Mouse (Mus musculus) brain, embryonic 18.5 days (tissue): ENCODE measurements around the gene Gm11172.
"Not testable (repeated sequence)": the region's sequence is repeated elsewhere in the genome, so short reads cannot be mapped to it uniquely, and the experiment has no call there.

Experiments
- DNase-seq: peaks from one replicate; pipeline ENCODE4 v3.0.0-alpha.2; 2012; ENCODE audit warnings: low read depth, low spot score

Gene Gm11172

DNA sequence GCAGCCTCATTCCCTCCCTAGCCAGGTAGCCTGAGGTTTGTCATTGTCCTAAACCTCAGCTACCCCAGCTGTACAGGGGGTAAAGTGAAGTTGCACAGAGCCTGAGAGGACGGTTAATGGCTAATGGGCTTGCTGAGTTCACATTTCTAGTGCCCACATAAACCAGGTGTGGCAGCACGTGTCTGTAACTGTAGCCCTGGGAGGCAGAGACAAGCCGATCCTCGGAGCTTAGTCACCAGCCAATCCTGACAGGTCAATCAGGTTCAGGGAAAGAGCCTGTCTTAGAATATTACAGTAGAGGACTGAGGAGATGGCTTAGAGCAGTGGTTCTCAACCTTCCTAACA, 15.7 kb downstream of the Gm11172 start:
- no peak for DNase-seq

DNA sequence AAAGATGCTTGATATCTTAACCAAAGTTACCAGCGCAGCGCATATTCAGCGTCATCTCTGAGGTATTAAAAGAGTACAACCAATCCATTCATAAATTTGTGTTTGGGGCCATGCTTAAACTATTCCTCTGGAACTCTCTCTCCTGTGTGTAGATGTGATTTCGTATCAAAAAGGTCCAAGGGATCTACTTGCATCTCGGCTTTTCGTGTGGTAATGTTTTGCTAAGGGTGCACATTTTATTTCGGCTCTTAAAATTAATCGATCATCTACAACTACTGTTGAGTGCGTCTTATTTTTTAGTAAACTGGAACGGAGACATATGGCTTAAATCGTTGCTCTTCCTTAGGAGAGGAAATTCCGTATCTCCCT, 21.8 kb downstream of the Gm11172 start:
- DNase-seq, result no peak

DNA sequence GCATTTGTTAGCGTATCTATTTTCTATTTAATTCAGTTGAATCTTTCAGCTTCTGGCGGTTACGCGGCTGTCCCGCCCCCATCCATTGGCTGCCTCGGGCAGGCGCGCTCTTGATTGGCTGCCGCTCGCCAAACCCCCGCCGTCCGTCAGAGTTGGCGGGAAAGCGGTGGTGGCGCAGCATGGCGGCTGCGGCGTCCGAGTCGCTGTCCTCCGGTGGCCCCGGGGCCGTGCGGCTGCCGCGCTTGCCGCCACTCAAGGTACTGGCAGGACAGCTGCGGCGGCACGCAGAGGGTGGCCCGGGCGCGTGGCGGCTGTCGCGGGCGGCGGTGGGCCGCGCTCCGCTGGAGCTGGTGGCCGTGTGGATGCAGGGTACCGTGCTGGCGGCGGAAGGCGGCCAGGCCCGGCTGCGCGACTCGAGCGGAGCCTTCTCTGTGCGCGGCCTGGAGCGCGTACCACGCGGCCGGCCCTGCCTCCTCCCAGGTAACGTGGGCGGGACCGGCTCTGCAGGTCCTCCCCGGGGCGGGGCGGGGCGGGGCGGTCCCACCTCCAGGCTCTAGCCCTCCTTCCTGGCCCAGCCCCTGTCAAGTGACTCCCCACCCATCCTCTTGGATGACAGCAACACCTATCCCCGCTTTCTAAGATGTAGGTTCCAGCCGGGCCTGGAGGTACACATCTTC, 22.3 kb downstream of the Gm11172 start, which contains the start of gene Rmi2:
TSS of gene Rmi2 (plus strand) at position 149 of the 677 bp plus-strand sequence.
- DNase-seq, result peak; percentile 69

DNA sequence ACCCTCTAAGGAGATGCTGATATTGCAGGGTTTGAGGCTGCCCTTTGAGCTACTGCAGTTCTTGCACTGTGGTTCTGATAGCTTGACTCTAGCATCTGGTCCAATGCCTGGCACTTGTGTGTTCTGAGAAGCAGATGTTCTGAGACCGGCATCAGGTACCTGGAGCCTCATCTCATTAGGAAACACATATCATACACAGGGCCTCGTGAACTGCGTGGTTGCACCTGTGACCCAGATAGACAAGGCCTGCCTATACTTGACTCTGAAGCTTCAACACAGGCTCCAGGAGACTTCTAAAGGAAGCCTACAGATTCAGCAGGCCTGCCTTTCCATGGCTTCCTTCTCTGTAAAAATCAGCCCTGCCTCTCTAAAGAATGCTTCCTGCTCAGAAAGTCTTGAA, 23.7 kb downstream of the Gm11172 start:
- no peak for DNase-seq

DNA sequence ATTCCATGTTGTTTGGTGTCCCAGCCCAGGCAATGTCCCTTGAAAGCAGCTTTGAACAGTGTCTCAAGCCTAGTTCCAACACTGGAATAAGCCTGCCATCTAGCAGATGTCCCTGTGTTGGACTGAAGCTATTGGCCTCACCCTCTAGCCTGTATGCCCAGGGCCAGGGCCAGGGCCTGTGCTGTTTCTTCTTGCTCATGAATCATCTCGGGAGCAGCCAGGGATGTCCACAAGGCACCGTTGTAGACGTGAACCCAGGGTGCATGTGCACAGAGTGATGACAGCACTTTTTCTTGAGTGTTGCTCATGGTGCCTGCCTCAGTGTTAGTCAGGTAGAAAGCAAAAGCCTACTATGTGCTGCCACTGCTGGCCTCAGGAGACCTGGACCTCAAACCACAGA, 24.5 kb downstream of the Gm11172 start:
- no peak for DNase-seq

DNA sequence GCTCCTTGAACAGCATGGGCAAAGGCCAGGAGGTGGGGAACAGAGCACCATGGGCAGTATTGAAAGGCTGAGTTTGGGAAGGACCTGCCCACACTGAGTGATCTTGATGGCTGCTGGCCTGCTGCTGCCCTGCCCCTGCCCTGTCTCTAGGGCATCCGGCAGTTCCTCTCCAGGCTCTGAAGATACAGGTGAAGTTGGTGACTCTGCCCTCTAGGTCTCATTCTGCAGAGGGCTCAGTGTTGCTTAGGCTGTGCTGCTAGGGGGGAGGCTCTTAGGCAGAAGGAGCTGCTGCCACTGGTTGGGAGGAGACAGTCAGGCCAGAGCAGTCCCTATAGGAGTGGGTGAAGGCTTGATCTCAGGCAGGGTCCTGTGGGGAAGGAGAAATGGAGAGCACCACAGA, 25.2 kb downstream of the Gm11172 start:
- DNase-seq, result no peak

DNA sequence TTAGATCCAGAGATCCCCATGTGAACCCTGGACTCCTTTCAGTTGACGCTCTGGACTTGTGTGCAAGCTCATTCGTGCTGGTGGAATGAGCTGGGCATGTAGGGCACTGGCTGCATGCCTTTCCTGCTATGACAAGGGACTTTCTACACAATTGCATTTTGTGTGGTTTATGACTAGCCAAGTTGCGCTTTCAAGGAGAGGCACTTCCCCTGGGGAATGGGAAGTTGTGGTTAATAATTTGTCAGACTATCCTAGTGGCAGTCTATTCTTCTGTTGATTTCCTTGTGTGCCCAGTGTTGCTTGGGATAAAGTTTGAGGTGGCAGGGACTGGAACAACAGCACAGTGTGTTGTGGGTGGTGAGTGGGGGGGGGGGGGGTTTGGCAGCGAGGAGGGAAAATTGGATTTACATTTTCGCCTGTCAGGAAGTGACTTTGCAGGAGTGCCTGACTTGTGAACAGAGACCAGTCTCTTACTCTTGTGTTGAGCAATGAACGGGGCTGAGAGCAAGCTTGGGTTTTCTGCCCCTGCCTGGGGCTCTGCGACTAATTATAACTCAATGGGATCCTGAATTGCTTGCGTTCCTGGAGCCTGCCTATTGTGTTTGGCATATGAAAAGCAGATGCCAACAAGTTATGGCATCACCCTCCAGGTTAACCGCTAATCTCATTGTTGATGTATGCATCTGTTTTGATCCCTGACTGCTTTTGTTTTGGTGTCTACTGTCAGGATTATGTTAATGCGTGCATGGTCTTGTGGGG, 26.0 kb downstream of the Gm11172 start:
- no peak for DNase-seq

DNA sequence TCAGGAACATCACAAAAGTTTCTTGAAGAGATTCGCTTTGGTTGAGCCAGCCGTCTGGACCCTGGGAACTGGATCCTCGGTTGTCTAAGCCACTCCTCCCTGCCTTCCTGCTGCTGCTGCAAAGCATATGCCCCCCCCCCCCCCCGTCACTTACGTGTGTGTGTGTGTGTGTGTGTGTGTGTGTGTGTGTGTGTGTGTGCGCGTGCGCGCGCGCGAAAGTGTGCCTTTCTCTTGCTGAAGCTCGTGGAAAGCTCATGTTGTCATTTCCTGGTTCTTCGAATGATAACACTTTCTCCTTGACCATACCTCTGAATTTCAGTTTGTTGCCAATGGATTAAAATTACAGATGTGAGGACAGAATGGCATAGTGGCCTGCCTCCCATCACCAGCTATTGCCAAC, 27.3 kb downstream of the Gm11172 start:
- DNase-seq, result no peak

DNA sequence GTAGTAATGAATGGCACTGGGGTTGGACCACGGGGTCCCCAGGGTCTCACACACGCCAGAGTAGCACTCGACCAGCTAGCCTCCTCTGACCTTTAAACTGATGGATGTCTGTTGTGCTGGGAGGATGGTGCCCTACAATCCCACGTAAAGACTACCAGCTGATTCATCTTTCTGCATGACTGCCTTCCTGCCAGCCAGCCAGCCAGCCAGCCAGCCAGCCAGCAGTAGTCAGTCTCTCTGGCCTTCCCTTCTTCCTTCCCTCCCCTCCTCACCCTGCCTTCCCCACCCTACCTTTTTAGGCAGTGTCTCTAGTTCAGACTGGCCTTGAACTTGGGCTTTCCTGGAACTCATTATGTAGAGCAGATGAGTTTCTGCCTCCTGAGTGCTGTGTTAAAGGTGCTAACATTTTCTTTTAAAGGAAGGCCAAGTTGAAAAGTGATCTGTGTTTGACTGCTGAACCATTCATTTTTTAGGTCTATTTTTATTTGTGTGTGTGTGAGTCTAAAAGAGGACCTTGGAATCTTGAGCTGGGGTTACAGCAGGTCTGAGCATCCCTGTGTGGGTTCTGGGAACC, 29.7 kb downstream of the Gm11172 start:
- no peak for DNase-seq

DNA sequence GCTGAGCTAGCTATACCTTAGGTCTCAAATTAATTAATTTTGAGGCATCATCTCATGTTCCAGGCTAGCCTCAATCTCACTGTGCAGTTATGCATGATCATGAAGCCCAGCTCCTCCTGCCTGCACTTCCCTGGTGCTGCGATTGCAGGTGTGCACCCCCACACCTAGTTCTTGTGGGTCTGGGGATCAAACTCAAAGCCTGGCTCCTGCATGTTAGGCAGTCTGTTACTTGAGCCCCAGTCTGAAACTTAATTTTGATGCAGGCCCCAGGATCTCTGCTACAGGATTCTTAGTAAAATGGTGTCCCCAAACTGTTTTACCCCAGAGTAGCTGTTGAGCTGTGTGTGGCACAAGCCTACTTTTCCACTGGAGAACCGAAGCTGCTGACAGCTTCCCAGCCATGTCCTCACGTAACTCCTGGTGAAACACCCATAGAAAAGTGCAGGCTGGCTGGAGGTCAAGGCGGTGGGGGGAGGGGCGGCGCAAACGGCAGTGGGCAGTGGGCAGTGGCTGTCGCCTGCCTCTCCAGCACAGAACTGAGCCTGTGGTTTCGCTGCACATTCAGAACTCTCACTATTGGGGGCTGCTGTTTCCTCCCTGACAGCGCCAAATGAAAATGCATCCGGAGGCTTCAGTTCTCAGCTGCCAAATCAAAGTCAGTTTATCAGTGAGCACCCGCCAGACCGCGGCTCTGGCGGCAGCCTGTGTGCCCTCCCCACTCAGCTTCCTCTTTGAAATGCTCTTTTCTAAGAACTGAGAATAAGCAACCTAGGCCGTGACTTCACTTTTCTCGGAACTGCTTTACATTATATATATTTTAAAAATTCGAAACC, 31.0 kb downstream of the Gm11172 start:
- DNase-seq, result no peak

DNA sequence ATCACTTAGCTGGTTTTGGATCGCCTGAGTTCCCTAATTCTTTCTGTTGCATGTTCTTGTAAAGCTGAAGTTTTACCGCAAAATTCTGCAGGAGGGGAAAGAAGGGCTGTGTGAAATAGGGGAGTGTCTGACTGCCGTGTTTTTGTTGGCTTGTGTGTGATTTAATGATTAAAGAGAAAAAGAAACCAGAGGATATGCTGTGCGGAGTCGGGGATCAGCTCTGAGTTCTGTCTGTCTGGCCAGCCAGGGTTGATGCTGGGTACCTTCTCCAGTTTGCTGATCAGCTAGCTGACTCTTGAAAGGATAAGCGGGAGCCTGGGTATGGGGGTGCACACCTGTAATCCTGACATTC, 31.6 kb downstream of the Gm11172 start:
- no peak for DNase-seq

DNA sequence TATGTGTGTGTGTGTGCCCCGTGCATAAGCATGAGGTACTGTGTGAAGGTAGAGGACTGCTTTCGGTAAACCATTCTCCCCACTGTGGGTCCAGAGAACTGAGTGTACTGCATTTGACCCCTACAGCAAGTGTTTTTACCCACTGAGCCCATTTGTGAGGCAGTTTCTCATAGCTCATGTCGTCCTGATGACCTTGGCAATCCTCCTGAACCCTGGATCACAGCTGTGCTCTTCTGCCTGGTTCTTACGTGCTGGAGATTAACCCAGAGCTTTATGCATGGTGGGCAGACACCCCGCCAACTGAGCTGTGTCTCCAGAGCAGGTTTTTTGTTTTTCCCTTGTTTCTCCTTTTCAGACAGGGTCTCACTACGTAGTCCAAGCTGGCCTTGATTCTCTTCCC, 33.2 kb downstream of the Gm11172 start:
- no peak for DNase-seq

DNA sequence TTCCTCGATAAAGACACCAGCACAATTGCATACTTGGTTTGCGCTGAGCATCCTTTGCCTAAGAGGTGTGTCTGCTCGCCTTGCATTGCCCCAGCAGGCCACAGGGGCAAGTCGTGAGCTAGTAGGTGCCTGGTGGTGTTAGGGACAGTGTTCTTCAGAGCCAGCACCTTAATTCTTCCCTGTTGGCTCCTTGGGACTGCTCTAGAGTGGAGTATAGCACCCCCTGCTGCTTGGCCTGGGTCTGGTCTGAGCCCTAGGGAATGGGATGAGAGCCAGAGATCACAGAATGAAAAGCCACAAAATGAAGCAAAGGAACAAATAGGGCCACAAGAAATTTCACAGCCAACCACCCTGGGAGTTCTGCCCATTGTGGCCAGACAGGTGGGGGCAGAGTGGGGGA, 33.8 kb downstream of the Gm11172 start:
- no peak for DNase-seq

DNA sequence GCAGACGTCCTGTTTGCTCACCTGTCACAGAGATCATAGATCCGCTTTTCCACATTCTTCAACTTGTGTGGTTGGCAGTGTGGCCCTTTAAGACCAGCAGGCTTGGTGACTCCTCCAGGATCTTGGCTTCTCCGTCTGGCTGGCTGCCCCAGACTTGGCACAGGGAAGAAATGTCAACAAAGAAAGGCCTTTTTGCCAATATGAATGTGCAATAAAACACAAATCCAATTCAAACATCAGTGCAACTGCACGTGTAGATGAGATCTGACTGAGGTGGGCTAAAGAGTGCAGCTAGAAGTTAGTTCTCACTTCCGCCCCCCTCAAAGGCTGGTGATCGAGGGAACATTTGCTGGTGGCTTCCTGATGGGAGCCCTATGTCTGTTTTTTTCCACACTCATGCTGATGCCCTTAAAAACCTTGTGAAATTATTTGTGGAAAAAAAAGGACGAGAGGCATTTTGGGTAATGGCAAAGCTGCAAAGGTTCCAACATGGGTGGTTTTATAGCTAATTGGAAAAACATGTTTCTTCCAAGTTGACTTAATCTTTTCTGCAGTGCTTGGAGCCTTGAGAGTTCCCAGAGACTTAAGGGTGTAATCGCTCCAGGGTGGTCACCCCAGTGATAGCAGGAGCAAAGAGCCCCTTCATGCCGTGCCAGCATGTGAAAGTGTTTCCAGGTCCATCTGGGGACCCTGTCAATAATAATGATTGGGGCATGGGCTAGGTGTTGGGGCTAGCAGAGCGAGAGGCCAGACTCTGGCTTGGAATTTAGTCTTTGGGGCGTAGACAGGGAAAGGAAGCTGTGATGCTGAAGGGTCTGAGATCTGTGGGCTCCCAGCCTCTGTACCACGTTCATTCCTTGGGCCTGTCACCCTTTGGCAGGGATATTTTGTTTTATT, 37.5 kb downstream of the Gm11172 start:
- no peak for DNase-seq

DNA sequence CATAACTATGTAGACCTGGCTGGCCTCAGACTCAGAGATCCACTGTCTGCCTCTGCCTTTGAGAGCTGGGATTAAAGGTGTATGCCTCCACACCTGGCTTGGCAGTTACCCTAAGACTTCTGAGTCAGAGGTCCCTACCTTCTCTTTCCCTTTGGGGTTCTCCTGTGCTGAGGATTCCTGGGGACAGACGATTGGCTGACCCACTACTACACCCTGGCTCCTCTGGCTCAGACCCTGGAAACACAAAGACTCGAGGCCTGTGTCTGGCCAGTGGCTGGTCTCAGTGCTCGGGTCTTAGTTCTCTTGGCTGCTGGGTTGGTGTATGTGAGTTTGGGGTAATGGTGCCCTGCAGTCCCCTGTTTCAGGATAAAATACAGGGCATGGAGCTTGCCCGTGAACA, 38.2 kb downstream of the Gm11172 start:
- DNase-seq, result no peak

DNA sequence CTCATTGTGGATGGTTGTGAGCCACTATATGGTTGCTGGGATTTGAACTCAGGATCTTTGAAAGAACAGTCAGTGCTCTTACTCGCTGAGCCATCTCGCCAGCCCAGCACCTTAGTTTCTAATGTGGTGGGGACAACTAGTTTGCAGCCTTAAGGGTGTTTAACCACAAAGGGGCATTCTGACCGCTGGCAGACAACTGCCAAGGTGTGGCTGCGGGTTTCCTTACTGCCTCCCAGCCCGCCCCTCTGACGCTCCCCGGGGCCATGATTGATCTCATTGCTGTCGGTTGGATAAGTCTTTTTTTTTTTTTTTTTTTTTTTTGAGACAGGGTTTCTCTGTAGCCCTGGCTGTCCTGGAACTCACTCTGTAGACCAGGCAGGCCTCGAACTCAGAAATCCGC, 39.5 kb downstream of the Gm11172 start:
- not testable (repeated sequence) for DNase-seq

DNA sequence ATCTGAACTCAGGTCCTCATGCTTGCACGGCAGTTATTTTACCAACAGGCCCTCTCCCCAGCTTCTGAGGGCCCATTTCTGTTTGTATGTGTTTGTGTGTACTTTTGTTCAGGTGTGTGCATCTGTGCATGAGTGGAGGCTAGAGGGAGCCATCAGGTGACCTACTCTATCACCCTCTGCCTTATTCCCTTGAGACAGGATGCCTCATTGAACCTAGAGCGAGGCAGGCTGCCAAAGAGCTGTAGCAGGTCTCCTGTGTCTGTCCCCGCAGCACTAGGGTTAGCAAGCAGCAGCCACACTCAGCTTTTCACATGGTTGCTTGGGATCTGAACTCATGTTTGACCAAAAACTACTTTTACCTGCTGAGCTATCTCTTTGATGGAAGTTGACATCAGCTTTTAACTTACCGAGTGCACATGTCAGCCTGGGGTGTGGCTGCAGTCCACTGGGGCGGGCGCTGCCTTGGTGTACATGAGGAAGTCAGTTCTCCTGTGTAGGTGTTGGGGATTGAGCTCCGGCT, 47.1 kb downstream of the Gm11172 start:
- no peak for DNase-seq

DNA sequence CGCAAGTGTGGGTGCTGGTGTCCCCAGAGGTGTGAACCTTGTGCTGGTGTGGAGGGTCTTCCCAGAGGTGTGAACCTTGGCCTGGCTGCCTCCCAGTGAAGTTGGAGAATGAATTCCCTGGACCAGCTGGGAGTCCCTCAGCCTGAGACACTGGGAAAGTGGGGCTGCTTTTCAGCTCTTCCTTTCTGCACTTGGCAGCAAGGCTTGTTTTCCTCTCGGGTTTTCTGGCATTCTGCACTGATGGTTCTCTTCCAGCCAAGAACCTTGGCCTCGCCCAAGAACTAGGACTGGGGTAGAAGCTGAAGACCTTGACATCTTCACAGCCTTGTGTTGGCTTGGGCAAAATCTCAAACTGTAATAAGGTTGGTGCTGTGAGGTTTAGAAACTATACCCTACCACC, 48.7 kb downstream of the Gm11172 start:
- no peak for DNase-seq
